Mouse (Mus musculus) liver, postnatal 0 days (tissue): ENCODE results near the gene Gtse1. TPM values are rescaled to one million over a fixed set of nuclear protein-coding genes. Genes with fewer than 3 reads are reported as not detected.

Experiments
- ATAC-seq: fragments of 200-750 bp; cut with Nextera tagmentation; 2 replicates; pipeline ENCODE4 v1.8.0; 2017; ENCODE audit warnings: mild to moderate bottlenecking, moderate library complexity
- DNase-seq: peaks from one replicate; pipeline ENCODE4 v3.0.0-alpha.2; 2016
- H3K27ac ChIP-seq: fragments of 300-500 bp; sonication (generic); 2 replicates; pipeline ENCODE4 v1.5.1; 2014; ENCODE audit warnings: antibody characterized with exemption, moderate library complexity, mild to moderate bottlenecking, low read depth
- H3K27me3 ChIP-seq: fragments of 300-500 bp; sonication (generic); 2 replicates; pipeline ENCODE4 v1.6.1; 2014; ENCODE audit warnings: low read length, control low read depth, mixed read lengths; ENCODE audit not compliant: insufficient read depth
- H3K36me3 ChIP-seq: fragments of 300-500 bp; sonication (generic); replicated peaks from 2 replicates; pipeline ENCODE4 v1.6.1; 2014; ENCODE audit warnings: mild to moderate bottlenecking, control low read depth, low read length, moderate library complexity, mixed read lengths; ENCODE audit not compliant: insufficient read depth
- H3K4me1 ChIP-seq: fragments of 300-500 bp; sonication (generic); 2 replicates; pipeline ENCODE4 v1.6.1; 2014; ENCODE audit warnings: antibody characterized with exemption, mild to moderate bottlenecking, control low read depth; ENCODE audit not compliant: insufficient read depth
- H3K4me2 ChIP-seq: fragments of 300-500 bp; sonication (generic); 2 replicates; pipeline ENCODE4 v1.6.1; 2014; ENCODE audit warnings: low read depth, mild to moderate bottlenecking, low read length, moderate library complexity, mixed read lengths
- H3K4me3 ChIP-seq: fragments of 300-500 bp; sonication (generic); 2 replicates; pipeline ENCODE4 v1.5.1; 2014; ENCODE audit warnings: low read depth, low read length
- H3K9ac ChIP-seq: fragments of 300-500 bp; sonication (generic); replicated peaks from 2 replicates; pipeline ENCODE4 v1.6.1; 2014; ENCODE audit warnings: mild to moderate bottlenecking, moderate library complexity
- H3K9me3 ChIP-seq: fragments of 300-500 bp; sonication (generic); 2 replicates; pipeline ENCODE4 v1.6.1; 2016; ENCODE audit warnings: mild to moderate bottlenecking, control low read depth, low read length, mixed read lengths
- CTCF ChIP-seq: sonication (generic); IDR thresholded peaks from 2 replicates; pipeline ENCODE4 v1.5.1; 2016; ENCODE audit warnings: antibody characterized with exemption, low read depth
- EP300 ChIP-seq: IDR thresholded peaks from 2 replicates; pipeline ENCODE4 v1.6.1; 2016; ENCODE audit warnings: antibody characterized with exemption, low read depth, mild to moderate bottlenecking
- WGBS: fragments of 180-500 bp; shearing (Covaris S2); extraction: QIAGEN DNeasy Blood & Tissue Kit; methylation state at CpG from one replicate; pipeline ENCODE4 v1.1.7; 2014; ENCODE audit not compliant: insufficient replicate concordance; 5-methylcytosine and 5-hydroxymethylcytosine counted together
- polyA plus RNA-seq: library from polyadenylated mRNA; unstranded; fragments of >200 nt; fragmentation: Nextera tagmentation; extraction: Ambion mirVana; gene quantifications from 2 replicates; pipeline ENCODE4 v1.2.1, GENCODE M21; 2015

Gtse1 gene
- polyA plus RNA-seq, 1 experiment from 2014 or later: 8.9 TPM

- H3K4me2 ChIP-seq: no peak overlapping the region
- H3K4me3 ChIP-seq: no peak overlapping the region
- DNase-seq: no peak
- H3K9me3 ChIP-seq: no peaks in the 10 kb centered on the region
- no peak for TF ChIP-seq EP300
- TF ChIP-seq CTCF: no peak
- H3K4me1 ChIP-seq: no peaks in the 10 kb centered on the region
- H3K27ac ChIP-seq: no peak overlapping the region
- H3K9ac ChIP-seq: no peak overlapping the region
- 76% methylated on average over 10 of the region's 10 CpGs for WGBS
- ATAC-seq: no peak
- H3K36me3 ChIP-seq: peaks cover 42% of the 10 kb centered on the region
- no peaks in the 10 kb centered on the region for H3K27me3 ChIP-seq
Observed at GRCm38 (mm10) chr15:85897113-85897512, 37.6 kb downstream of the Gtse1 start.

GRCm38 (mm10) chr15:85899396-85899795, 39.9 kb downstream of the Gtse1 start:
- Histone ChIP-seq H3K9me3 (no peaks in the 10 kb centered on the region), H3K36me3 (peaks cover 19% of the 10 kb centered on the region), H3K27ac (no peak overlapping the region), H3K4me3 (no peak overlapping the region), H3K27me3 (no peaks in the 10 kb centered on the region), H3K4me2 (no peak overlapping the region), H3K9ac (no peak overlapping the region), H3K4me1 (no peaks in the 10 kb centered on the region)
- 70% methylated on average over 6 of the region's 6 CpGs for WGBS
- ATAC-seq (peak; percentile 58), DNase-seq (no peak)
- TF ChIP-seq CTCF (no peak), EP300 (no peak)

GRCm38 (mm10) chr15:85900318-85900717, 40.8 kb downstream of the Gtse1 start:
- ATAC-seq: no peak
- H3K27ac ChIP-seq: no peak overlapping the region
- H3K36me3 ChIP-seq: peaks cover 15% of the 10 kb centered on the region
- TF ChIP-seq EP300 (no peak), CTCF (no peak)
- no peak overlapping the region for H3K4me2 ChIP-seq
- WGBS: 85% methylated on average over 8 of the region's 8 CpGs
- no peak overlapping the region for H3K9ac ChIP-seq
- no peaks in the 10 kb centered on the region for H3K4me1 ChIP-seq
- no peak overlapping the region for H3K4me3 ChIP-seq
- no peaks in the 10 kb centered on the region for H3K9me3 ChIP-seq
- DNase-seq: no peak
- H3K27me3 ChIP-seq: no peaks in the 10 kb centered on the region

GRCm38 (mm10) chr15:85900801-85901200, 41.3 kb downstream of the Gtse1 start:
- Histone ChIP-seq H3K4me2 (no peak overlapping the region), H3K4me1 (no peaks in the 10 kb centered on the region), H3K9me3 (no peaks in the 10 kb centered on the region), H3K27ac (no peak overlapping the region), H3K4me3 (no peak overlapping the region), H3K36me3 (peaks cover 11% of the 10 kb centered on the region), H3K9ac (no peak overlapping the region), H3K27me3 (no peaks in the 10 kb centered on the region)
- DNase-seq: no peak
- 71% methylated on average over 12 of the region's 12 CpGs for WGBS
- no peak for ATAC-seq
- TF ChIP-seq EP300: no peak
- TF ChIP-seq CTCF: no peak

GRCm38 (mm10) chr15:85902505-85902904, 43.0 kb downstream of the Gtse1 start:
- TF ChIP-seq EP300 (no peak), CTCF (no peak)
- no peaks in the 10 kb centered on the region for H3K4me1 ChIP-seq
- no peak overlapping the region for H3K9ac ChIP-seq
- no peaks in the 10 kb centered on the region for H3K9me3 ChIP-seq
- H3K36me3 ChIP-seq: no peaks in the 10 kb centered on the region; the same call in 1 of the 2 replicates
- ATAC-seq: no peak
- no peak overlapping the region for H3K4me3 ChIP-seq
- 64% methylated on average over 10 of the region's 10 CpGs for WGBS
- H3K4me2 ChIP-seq: no peak overlapping the region
- H3K27me3 ChIP-seq: no peaks in the 10 kb centered on the region
- no peak overlapping the region for H3K27ac ChIP-seq
- no peak for DNase-seq

GRCm38 (mm10) chr15:85903826-85904225, 44.3 kb downstream of the Gtse1 start:
- Histone ChIP-seq H3K4me2 (no peak overlapping the region), H3K9ac (no peak overlapping the region), H3K4me1 (no peaks in the 10 kb centered on the region), H3K4me3 (no peak overlapping the region), H3K27me3 (no peaks in the 10 kb centered on the region), H3K27ac (no peak overlapping the region), H3K36me3 (no peaks in the 10 kb centered on the region), H3K9me3 (no peaks in the 10 kb centered on the region)
- 41% methylated on average over 8 of the region's 8 CpGs for WGBS
- peak; percentile 40 for DNase-seq
- no peak for TF ChIP-seq EP300
- peak; percentile 71 for TF ChIP-seq CTCF
- ATAC-seq: no peak
